Mouse (Mus musculus) liver, adult 2 months (tissue): ENCODE measurements around the gene Afdn.

ENCODE experiments used
- CTCF ChIP-seq: fragments of 200-500 bp; IDR thresholded peaks from 2 replicates; pipeline ENCODE4 v1.5.1; 2011; ENCODE audit warnings: low read depth, low read length, control low read depth
- POLR2A ChIP-seq: fragments of 200-500 bp; IDR thresholded peaks from 2 replicates; pipeline ENCODE4 v1.6.1; 2011; ENCODE audit warnings: low read length, control low read depth; ENCODE audit not compliant: insufficient read depth; ENCODE audit errors: extremely low read depth

DNA sequence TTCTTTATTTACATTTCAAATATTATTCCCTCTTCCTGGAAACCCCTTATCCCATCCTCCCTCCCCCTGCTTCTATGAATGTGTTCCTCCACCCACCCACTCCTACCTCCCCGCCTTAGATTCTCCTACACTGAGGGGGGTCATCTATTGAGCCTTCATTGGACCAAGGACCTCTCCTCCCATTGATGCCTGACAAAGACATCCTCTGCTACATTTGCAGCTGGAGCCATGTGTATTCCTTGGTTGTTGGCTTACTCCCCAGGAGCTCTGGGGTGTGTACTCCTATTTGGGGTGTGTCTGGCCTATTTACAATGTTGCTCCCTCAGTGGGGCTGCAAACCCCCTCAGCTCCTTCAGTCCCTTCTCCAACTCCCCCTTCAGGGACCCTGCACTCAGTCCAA, 109.9 kb downstream of the Afdn start:
- TF ChIP-seq CTCF: no peak
- no peak for TF ChIP-seq POLR2A
